Mouse (Mus musculus) induced T-regulatory cell, adult 2 months (primary cell): ENCODE measurements around the gene Atp2a2.
"Not testable (repeated sequence)": the region's sequence is repeated elsewhere in the genome, so short reads cannot be mapped to it uniquely, and the experiment has no call there.

Experiments used
- DNase-seq: peaks from one replicate; pipeline ENCODE4 v3.0.0-alpha.2; 2012; ENCODE audit warnings: low read depth

Atp2a2 gene

DNA sequence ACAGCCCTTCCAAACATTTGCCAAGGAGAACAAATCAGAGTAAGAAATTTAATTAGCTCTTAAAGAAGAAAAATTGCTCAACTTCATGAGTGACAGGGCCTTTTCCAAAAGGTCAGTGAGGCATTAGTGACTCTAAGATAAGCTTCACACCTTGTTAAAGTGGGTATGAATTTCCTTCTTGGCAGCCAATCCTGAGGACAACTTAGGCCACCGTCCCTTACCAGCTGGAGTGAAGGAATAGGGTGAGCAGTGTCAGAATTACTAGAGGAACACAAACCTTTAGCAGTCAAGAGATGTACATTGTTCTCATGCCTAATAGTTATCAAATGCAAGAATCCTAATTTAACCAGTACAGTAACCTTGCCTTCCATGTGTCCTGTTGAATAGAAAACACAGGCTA, 7.6 kb downstream of the Atp2a2 start:
- DNase-seq = no peak

DNA sequence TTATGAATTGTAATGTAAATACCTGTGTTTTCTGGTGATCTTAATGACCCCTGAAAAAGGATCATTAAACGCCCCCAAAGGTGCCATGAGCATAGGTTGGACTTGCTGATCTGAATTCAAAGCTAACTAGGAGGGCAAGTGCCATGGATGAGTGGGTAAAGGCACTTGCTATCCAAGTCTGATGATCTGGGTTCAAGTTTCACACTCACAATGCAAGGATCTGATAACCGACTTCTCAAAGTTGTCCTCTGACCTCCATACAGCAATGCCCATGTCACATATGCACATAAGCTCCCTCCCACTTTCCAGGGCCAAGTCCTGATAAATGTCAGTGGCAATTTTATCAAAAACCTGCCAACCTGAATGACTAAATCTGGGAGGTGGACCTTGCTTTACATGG, 9.0 kb downstream of the Atp2a2 start:
- DNase-seq = no peak

DNA sequence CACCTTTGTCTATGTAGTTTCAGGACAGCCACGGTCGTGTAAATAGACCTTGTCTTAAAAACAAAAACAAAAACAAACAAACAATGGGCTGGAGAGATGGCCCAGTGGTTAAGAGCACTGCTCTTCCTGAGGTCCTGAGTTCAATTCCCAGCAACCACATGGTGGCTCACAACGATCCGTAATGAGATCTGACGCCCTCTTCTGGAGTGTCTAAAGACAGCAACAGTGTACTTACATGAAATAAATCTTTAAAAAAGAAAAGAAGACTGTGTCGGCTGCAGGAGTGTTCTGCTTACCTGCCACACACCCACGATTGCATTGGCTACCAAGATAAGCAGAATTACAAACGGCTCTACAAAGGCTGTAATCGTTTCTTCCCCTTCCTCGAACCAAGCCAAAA, 10.6 kb downstream of the Atp2a2 start:
- DNase-seq = no peak

DNA sequence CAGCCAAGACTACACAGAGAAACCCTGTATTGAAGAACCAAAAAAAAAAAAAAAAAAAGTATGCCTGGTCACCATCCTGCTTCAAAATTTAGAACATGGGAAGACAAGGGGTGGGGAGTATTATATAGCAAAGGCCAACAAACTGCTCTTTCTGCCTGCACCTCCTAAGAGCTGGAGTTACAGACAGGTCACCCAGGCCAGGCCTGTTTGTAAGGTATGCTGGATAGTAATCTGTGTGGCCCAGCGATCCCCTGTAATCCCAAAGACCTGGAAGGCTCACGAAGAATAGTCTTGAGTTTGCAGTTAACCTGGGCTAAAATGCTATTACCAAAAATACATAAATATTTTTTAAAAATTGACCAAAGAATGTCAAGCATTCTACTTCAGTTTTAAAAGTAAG, 11.9 kb downstream of the Atp2a2 start:
- no peak for DNase-seq

DNA sequence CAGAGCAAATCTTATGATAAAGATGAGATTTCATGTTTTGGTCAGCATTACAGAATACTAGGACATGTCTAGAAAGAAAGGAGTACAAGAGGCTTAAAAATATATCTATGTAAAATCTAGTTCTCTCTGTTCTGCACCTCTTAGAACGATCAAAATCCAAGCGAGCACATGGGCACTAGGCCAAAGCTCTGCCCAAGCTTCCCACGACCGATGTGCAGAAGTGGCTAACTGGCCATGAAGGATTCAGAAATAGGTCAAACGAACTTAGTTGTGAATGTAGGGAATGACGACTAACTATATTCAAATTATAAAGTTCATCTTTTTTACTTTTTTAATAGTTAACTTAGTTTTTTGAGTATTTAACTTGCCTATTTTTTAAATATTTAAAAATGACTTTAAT, 14.2 kb downstream of the Atp2a2 start:
- no peak for DNase-seq

DNA sequence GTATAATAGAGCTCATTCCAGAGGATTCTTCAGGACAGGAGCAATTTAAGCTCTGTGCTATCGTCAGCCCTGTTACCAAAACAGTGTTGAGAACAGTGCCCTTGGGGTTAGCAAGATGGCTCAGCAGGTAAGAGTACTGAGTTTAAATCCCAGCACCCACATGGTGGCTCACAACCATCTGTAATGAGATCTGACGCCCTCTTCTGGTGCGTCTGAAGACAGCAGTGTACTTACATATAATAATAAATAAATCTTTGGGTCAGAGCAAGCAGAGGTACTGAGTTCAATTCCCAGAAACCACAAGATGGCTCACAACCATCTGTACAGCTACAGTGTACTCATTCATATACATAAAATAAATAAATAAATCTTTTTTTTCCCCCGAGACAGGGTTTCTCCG, 15.8 kb downstream of the Atp2a2 start:
- DNase-seq = not testable (repeated sequence)

DNA sequence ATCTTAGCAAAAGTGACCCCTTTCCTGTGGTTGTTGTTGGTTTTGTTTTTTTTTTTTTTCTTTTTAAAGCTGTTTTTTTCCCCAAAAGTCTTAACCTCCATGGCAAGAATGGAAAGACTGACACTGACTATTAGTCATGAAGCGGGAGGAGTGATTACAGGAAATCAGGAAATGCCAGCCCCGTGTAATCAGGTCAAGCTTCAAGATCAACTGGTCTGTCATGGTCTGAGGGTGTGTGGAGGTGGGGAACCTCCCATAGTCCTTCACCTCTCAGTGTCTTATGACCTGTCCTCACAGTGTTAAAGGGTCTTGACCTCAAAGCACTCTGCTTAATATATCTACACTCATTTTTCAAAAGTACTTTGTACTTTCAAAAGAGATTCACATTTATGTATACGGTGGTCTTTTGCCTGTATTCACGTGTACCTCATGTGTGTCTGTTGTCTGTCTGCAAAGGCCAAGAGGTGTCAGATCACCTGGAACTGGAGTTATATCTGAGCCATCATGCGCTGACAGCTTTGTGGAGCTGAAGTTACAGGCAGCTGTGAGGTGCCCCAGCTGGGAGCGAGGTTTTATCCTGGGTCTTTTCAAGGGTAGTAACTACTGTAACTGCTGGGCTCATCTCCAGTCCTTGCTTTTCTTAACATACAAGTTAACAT, 19.2 kb downstream of the Atp2a2 start:
- DNase-seq = no peak

DNA sequence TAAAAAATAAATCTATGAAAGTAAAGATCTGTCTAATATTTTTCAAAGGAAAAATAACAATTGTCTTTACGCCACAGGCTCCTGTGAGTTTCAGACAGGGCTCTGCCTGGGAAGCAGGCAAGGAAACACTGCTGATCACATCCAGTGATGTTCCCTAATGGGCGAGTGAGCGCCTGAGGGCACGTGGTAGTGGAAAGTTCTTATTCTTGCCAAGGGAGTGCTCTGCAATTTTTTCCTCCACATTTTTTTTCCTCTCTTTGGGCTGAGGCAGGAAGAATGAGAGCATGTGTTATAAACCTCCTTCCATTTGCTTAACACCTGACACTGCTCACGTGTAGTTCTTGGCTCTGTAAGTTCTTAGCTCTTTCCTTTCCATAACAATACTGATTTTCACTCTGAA, 20.2 kb downstream of the Atp2a2 start:
- no peak for DNase-seq

DNA sequence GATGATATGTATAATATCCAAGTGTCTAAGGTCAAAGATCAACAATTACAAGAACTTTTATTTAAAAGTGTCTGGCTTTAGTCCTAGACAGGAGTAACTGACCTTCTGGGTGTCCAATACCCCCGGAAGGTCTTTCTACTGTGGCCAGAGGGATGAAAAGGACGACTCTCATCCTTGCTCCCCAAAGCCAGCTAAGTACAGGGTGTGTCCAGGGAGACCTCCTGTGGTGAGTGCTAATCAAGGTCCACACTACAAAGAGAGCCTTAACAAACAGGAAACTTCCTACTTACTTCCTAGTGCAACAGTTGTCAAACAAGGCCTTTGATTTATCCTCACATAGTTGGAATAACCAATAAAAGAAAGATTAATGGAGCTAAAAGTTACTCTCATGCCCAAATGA, 22.9 kb downstream of the Atp2a2 start:
- no peak for DNase-seq

DNA sequence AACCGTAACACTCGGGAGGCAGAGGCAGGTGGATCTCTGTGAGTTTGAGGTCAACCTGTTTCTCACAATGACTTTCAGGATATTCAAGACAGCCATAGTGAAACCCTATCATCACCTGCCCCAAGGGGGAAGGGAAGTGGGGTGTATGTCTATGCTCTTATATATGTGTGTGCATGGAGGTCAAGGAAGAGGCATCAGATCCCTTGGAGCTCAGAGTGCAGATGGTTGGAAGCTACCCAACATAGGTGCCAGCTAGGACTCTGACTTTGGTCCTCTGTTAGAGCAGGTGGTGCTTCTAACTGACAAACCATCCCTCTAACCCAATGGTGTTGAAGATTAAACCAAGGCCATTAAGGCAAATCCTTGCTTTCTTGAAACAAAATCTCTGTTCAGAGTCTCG, 24.5 kb downstream of the Atp2a2 start:
- DNase-seq = no peak

DNA sequence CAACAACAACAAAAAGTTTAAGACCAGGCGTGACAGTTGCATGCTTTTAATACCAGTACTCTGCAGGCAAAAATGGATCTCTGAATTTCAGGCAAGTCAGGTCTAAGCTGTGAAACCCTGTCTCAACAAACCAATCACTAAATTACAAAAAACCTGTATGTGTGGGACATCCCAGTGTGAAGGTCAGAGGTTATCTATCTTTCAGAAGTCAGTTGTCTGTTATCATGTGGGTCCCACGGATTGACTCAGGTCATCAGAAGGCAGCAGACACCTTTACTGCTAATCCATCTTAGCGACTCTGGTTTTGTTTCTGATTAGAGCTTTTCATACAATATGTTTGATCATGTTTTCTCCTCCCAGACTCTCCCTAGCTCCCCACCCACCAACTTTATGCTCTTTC, 25.9 kb downstream of the Atp2a2 start:
- no peak for DNase-seq

DNA sequence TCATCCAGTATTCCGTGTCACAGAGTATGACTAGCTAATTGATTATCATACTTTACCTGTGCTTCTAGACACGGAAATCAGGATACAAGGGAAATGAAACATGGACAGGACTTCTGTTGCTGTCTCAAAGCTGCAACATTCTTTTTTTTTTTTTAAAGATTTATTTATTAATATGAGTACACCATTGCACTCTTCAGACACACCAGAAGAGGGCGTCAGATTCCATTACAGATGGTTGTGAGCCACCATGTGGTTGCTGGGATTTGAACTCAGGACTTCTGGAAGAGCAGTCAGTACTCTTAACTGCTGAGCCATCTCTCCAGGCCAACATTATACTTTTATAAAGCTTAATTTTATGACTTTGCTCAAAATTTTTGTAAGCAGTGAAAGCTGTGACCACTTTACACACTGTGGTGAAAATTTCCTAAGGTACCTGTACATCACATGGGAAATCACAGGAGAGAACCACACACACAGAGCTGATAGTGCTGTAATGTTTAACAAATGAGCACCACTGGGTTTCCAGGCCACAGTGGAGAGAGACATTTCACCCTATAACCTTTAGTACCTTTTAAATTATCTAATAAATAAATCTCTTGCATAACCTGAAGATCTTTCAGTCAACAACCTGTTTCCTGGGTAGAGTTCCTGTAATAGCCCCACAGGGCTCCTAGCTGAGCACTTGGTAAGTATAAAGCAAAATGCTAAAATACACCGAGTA, 27.2 kb downstream of the Atp2a2 start:
- DNase-seq = no peak

DNA sequence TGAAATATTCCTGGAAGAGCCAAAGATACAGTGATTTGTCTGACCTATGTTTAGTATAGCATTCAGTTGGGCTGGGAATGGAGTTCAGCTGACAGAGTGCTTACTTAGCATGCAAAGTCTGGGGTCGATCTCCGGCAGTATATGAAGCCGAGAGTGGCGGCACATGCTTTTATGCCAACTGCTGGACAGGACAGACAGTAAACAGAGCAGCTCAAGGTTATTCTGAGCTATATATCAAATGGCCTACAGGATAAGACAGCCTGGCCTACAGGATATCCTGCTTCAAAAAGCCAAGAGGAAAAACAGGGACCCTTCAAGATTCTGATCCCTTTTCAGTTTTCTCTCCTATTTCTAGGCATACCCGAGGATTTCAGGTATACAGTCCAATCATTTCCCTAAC, 30.4 kb downstream of the Atp2a2 start:
- no peak for DNase-seq

DNA sequence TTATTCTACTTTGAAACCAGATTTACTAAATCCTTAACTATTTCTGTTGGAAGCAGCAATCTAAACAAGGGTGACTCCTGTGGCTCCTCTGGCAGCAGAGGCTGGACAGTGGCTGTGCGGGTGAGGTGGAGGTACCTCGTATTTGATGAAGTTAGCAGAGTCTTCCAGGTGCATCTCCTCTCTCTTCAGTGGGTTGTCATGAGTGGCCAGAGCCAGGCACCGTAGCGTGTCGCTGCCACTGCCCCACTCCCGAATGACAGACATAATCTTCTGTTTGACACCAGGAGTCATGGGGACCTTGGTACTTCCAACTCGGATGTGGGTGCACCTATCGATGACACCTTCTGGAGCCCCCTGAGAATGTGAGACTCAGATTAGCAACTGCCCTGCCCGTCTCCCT, 40.6 kb downstream of the Atp2a2 start:
- no peak for DNase-seq

DNA sequence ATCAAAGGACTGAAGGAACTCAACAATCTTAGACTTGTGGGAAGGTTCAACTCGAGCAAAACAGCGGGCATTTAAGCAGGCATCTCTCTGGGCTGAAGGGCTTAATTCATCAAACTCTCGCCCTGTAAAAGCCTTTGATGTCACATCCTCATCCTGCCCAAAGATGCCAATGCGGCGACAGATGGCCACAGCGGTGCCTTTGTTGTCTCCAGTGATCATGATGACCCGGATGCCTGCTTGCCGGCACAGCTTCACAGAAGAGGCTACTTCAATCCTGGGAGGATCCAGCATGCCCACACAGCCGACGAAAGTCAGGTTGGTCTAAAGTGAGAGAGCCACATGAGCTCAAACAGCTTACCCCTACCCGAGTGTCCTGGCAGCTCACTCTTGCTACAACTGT, 41.4 kb downstream of the Atp2a2 start:
- no peak for DNase-seq

DNA sequence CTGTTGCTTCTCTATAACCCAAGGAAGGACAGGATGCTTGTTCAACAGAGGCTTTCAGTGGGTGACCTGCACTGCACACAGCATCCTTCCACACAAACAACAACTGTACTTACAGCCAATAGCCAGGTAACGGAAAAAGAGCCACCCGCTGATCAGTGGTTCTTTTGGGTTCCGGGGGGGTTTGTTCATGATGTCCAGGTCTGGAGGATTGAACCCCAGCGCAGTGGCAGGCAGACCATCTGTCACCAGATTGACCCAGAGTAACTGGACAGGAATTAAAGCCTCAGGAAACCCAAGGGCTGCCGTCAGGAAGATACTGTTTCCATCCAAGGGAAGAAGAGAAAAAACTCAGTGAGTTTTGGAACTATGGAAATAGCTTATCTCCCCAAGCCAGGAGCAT, 42.7 kb downstream of the Atp2a2 start:
- DNase-seq = no peak

DNA sequence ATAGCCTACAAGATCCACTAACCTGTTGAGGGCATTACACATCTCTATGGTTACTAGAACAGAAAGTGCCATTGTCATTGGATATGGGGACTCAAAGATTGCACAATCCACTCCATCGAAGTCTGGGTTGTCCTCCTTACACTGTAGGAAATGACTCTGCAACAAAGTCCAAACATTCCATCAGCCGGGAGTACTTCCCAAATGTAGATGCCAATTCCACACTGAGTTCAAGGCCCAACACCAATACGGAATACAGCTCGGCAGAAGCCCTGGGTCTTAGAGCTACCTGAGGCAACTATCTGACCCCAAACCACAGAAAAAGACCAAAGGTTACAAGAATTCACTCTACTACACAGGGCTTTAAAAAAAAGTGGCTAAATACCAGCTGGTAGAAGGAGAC, 44.0 kb downstream of the Atp2a2 start:
- no peak for DNase-seq

DNA sequence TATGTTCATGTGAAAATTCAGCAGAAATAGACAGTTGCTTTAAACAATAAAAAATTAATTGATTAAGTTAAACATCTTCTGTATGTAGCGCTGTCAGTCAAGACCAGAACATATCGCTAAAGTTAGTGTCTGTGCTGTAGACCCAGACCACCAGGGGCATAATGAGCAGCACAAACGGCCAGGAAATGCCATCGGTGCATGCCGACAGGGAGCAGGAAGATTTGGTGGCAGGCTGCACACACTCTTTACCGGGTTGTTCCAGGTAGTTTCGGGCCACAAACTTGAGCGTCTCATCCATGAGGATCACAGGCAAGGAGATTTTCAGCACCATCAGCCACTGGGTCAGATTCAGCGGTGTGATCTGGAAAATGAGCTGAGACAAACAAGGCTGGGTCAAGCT, 45.0 kb downstream of the Atp2a2 start:
- not testable (repeated sequence) for DNase-seq

DNA sequence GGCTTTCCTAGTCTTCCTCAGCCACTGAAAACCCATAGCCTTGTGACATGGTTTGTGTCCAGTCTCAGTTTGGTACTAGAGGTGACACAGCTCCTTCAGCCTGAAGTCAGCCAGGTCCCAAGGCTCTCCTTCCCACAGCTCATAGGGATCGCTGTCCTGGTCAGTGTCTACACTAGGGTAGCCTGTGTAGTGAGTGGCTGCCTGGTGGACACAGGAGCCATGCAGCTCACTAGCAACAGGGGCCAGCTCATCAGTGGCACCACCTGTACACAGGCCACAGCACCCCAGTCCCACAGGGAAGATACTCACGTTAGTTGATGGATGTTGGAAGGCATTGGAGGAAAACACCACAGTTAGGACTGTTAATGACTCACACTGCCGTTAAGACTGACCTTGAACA, 46.4 kb downstream of the Atp2a2 start:
- DNase-seq = no peak

DNA sequence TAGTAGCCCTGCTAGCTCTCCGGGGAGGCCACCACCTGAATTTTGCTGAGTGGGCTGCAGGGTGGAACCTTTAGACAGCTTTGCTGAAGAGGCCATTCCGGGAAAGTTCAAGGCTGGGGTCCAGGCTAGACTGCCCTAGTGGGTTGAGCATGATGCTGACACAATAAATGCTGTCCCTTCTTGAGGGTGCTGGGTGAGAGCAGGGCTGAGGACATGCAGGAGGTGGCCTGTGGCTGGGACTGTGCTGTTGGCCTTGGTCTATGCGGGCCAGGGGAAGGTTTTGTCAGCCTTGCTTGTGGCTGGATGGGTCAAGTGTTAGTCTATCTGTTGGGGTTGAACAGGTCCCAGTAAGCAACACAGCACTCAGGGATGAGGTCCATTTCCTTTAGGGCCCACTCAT, 47.1 kb downstream of the Atp2a2 start:
- DNase-seq = no peak

DNA sequence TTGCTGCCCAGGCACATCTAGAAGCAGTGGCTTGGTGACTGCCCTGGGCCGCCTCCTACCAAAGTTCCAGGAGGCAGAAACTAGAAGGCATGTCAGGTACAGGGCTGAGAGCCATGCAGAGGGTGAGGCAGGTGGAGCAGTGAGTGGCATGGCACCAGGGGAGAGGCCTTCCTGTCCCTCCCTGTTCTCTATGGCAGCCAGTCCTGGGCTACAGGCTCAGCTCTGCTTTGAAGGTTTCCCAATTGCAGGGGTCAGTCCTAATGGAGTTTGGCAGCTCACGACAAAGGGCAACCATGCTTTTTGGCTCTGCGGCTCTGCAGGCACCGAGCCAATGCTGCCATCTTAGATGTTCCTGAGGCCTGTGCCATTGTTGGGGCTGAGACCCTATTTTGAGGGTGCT, 47.6 kb downstream of the Atp2a2 start:
- DNase-seq = no peak

DNA sequence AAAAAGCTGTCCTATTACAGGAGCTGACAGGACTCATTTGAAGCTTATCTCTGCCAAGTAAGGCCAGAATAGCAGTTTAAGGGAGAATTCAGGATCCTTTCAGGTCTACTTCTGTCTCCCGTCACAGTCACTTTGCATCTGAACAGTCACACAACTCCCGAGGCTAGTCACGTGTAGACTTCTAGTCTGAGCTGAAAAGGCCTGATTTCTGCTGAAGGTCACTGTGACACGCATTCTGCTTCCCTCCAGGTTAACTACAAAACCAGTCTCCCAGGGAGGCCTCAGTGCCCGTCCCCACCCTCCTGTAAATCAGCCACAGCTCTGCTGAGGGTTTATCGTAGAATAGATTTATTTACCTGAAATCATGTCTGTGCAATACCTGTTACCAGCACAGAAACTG, 48.8 kb downstream of the Atp2a2 start:
- DNase-seq = no peak

DNA sequence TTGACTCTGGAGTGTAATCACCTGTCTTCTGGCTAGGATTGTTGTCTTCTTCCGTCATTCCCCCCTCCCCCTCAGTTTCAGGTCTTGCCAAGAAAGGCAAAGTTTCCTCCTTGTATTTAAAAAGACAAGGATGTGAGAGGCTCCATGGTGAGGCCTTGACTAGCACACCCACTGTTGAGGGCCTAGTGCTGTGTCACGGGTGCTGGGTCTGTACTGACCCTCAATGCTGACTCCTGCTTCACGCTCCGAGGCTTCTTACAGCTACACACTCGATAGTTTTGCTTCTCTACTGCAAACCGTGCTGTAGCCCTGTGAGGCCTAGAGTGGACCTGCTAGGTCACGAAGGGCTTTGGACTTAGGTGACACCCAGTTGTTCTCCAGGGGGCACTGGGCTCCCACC, 49.8 kb downstream of the Atp2a2 start:
- DNase-seq = no peak

DNA sequence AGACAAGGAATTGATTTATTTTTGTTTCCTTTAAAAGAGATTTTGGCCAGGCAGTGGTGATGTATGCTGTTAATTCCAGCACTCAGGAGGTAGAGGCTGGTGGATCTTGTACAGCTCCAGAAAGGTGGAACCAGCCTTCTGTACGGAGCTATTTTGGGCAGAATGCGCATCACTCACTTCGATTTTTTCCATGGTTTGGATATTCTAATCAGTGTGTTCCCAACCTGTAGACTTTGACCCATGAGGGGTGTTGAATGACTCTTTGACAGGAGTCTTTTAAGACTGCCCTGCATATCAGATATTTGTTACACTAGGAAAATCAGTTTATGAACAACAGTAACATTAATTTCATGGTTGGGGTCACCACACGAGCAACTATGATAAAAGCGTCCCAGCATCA, 50.7 kb downstream of the Atp2a2 start:
- no peak for DNase-seq
